Comparison of ENCODE assay signal across 25 mouse cellular contexts in the genomic region with DNA sequence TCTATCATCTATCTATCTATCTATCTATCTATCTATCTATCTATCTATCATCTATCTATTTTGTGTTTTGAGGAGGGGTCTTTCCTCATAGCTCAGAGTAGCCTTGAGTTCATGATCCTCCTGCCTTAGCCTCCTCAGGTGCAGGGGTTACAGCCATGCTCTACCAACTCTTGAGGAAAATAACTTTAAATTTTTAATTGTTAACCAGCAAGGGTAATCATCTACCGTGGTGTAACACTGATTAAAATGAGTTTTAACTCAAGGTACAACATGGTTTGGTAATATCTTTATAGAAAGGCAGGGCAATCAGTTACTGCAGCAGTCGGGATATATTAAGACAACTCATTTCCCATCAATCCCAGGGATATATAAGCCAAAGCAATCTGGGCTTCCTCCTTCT.
DNase-seq lines count a peak whose midpoint lies in the region; ATAC-seq and TF ChIP-seq lines count a peak whose summit lies in the region.
"Had no signal": no experiment of that assay in that cellular context is flagged by ENCODE, and none has a peak within 500 bp of the region (broad histone marks: within the 10 kb centered on the region; RNA-seq: fewer than 3 reads in every experiment).

No protein-coding gene starts in this region.

- 50% methylated on average over 2 of the region's 2 CpGs for WGBS in kidney, postnatal 0 days
- 67% methylated on average over 2 of the region's 2 CpGs for WGBS in kidney, embryonic 14.5 days

- H3K4me2 ChIP-seq in kidney, postnatal 0 days (ENCODE audit: low read length) = no peak overlapping the region
- no peak overlapping the region for H3K4me2 ChIP-seq in kidney, embryonic 14.5 days (replicated peaks; ENCODE audit: low read depth, low read length)
- H3K4me2 ChIP-seq: embryonic facial prominence, embryonic 13.5 days; forebrain, embryonic 13.5 days; heart, embryonic 11.5 days; hindbrain, embryonic 12.5 days; hindbrain, embryonic 15.5 days had no signal

- no peak overlapping the region for H3K27ac ChIP-seq in kidney, postnatal 0 days
- no peak overlapping the region for H3K27ac ChIP-seq in kidney, embryonic 14.5 days (ENCODE audit: low read depth, low read length)
- 0 out of 2 replicates have a peak overlapping the region, but pooled peaks have one; percentile 23 for H3K27ac ChIP-seq in cortical plate, adult 2 months (ENCODE audit: insufficient read depth, low read length)
- H3K27ac ChIP-seq: embryonic facial prominence, embryonic 10.5 days; embryonic facial prominence, embryonic 13.5 days; forebrain, embryonic 13.5 days; gastrocnemius, adult 2 months; hindbrain, embryonic 12.5 days; hindbrain, embryonic 15.5 days had no signal

- no peak for TF ChIP-seq POLR2A in cortical plate, adult 2 months (IDR thresholded peaks at IDR 0.05; ENCODE audit: extremely low read depth, insufficient read depth, low read length)

- no peak overlapping the region for H3K9ac ChIP-seq in kidney, postnatal 0 days (ENCODE audit: low read depth, low read length)
- H3K9ac ChIP-seq in kidney, embryonic 14.5 days (ENCODE audit: low read depth, low read length) = no peak overlapping the region
- H3K9ac ChIP-seq: embryonic facial prominence, embryonic 13.5 days; forebrain, embryonic 13.5 days; forebrain, postnatal 0 days; hindbrain, embryonic 12.5 days; hindbrain, embryonic 15.5 days had no signal

- H3K4me3 ChIP-seq in kidney, postnatal 0 days (replicated peaks; ENCODE audit: low read depth, low read length) = no peak overlapping the region
- H3K4me3 ChIP-seq in kidney, embryonic 14.5 days (ENCODE audit: low read length) = no peak overlapping the region
- H3K4me3 ChIP-seq in cortical plate, adult 2 months (ENCODE audit: insufficient read depth, low read length) = no peak overlapping the region
- H3K4me3 ChIP-seq: embryonic facial prominence, embryonic 10.5 days; embryonic facial prominence, embryonic 13.5 days; erythroblast, embryonic 14.5 days; forebrain, embryonic 13.5 days; gastrocnemius, adult 2 months; hindbrain, embryonic 12.5 days; hindbrain, embryonic 15.5 days had no signal

- DNase-seq in kidney, adult 9 months = peak; percentile 66
- no peak for DNase-seq in kidney, adult 18-20 months
- DNase-seq in kidney, postnatal 0 days (ENCODE audit: low spot score) = peak; percentile 12
- DNase-seq in liver = no peak
- DNase-seq: adrenal gland, adult 2 months; adrenal gland, postnatal 14 days; cerebellum, adult 11 months; cerebellum, adult 2 months; cerebellum, adult 9-11 months; cerebellum, postnatal 25 days; embryo, embryonic 11 days; gastrocnemius, adult 2 months; gastrocnemius, postnatal 14 days; heart, adult 11 months had no signal

- ATAC-seq in kidney, postnatal 0 days (replicated peaks; ENCODE audit: low FRiP score, low read depth) = no peak
- ATAC-seq in kidney, embryonic 14.5 days (ENCODE audit: low FRiP score, low TSS enrichment) = no peak; the same call in 1 of the 2 replicates
- ATAC-seq: CD4-positive, CD25-positive, alpha-beta regulatory T cell, adult 4 months; forebrain, embryonic 13.5 days; forebrain, postnatal 0 days had no signal

- H3K36me3 ChIP-seq in kidney, postnatal 0 days (ENCODE audit: insufficient read depth, low read length) = no peaks in the 10 kb centered on the region
- no peaks in the 10 kb centered on the region for H3K36me3 ChIP-seq in kidney, embryonic 14.5 days (ENCODE audit: control insufficient read depth, insufficient read depth, low read length)
- H3K36me3 ChIP-seq: embryonic facial prominence, embryonic 10.5 days; embryonic facial prominence, embryonic 13.5 days; hindbrain, embryonic 12.5 days; hindbrain, embryonic 15.5 days had no signal

- no peak for TF ChIP-seq CTCF in kidney, postnatal 0 days (IDR thresholded peaks at IDR 0.05; ENCODE audit: low read depth)
- no peak for TF ChIP-seq CTCF in cortical plate, adult 2 months (IDR thresholded peaks at IDR 0.05; ENCODE audit: extremely low read depth, insufficient read depth, low read length)

- no peaks in the 10 kb centered on the region for H3K4me1 ChIP-seq in kidney, postnatal 0 days (replicated peaks; ENCODE audit: insufficient read depth, low read length)
- H3K4me1 ChIP-seq in kidney, embryonic 14.5 days (ENCODE audit: control insufficient read depth, insufficient read depth, low read length) = no peaks in the 10 kb centered on the region
- H3K4me1 ChIP-seq in cortical plate, adult 2 months (ENCODE audit: control insufficient read depth, insufficient read depth, low read length) = peaks cover 3% of the 10 kb centered on the region; the same call in 1 of the 2 replicates
- H3K4me1 ChIP-seq: embryonic facial prominence, embryonic 10.5 days; embryonic facial prominence, embryonic 13.5 days; forebrain, embryonic 13.5 days; hindbrain, embryonic 12.5 days; hindbrain, embryonic 15.5 days had no signal

- H3K9me3 ChIP-seq in kidney, postnatal 0 days (replicated peaks; ENCODE audit: low read length) = no peaks in the 10 kb centered on the region
- no peaks in the 10 kb centered on the region for H3K9me3 ChIP-seq in kidney, embryonic 14.5 days (ENCODE audit: control insufficient read depth, low read length)
- H3K9me3 ChIP-seq: embryonic facial prominence, embryonic 10.5 days; embryonic facial prominence, embryonic 13.5 days; forebrain, embryonic 13.5 days; hindbrain, embryonic 12.5 days; hindbrain, embryonic 15.5 days had no signal

- no peaks in the 10 kb centered on the region for H3K27me3 ChIP-seq in kidney, postnatal 0 days (ENCODE audit: insufficient read depth, low read length)
- no peaks in the 10 kb centered on the region for H3K27me3 ChIP-seq in kidney, embryonic 14.5 days (ENCODE audit: control insufficient read depth, insufficient read depth, low read length)
- H3K27me3 ChIP-seq: embryonic facial prominence, embryonic 13.5 days; forebrain, embryonic 13.5 days; hindbrain, embryonic 12.5 days; hindbrain, embryonic 15.5 days had no signal

Comparison
In these comparisons a context has a peak if more than half of its experiments do, and no peak if none do; other contexts are left out.
1. DNase-seq: peak in kidney, adult 9 months (single experiment) and kidney, postnatal 0 days (single experiment); none in kidney, adult 18-20 months (single experiment) and liver (single experiment).